Mouse (Mus musculus) A20 (cell line): ENCODE results near the gene Grn.

Source experiments
- DNase-seq: peaks from one replicate; pipeline ENCODE4 v3.0.0-alpha.2; 2011; ENCODE audit warnings: low read depth, low spot score

Grn gene

DNA sequence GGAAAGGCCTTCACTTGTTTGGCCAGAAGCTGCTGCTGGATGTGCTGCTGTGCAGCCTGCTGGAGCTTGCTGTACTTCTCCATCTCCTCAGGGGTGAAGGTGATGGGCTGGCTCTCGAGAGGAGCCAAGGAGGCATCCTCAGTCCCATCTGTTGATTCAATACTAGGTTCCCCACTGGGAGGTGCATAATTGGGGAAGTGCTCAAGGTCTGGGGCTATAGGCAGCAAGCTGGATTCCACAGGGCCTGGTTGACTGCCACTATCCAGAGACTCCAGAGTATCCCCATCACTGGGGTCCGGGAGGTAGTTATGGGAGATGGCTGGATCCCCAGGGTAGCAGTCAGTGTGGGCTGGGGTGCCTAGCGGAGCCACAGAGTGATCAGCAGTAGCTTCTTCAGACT, 48.6 kb downstream of the Grn start:
- DNase-seq, result no peak

DNA sequence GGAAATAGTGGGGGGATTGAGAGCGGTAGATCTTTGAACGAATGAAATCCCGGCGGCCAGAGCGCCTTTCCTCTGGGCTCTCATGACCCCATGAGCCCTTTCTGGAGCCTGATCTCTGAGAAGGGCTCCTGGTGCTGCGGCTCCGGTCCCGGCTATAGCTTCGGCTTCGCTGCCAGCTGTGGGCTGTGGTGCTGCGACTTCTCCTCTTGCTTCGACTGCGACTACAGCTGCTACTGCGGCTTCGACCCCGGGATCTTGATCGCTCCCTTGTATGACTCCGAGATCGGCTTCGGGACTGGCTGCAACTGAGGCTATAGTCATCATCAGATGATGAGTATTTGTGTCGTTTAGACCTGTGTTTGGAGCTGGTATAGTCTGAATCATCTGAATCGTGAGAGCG, 49.5 kb downstream of the Grn start:
- DNase-seq, result no peak

DNA sequence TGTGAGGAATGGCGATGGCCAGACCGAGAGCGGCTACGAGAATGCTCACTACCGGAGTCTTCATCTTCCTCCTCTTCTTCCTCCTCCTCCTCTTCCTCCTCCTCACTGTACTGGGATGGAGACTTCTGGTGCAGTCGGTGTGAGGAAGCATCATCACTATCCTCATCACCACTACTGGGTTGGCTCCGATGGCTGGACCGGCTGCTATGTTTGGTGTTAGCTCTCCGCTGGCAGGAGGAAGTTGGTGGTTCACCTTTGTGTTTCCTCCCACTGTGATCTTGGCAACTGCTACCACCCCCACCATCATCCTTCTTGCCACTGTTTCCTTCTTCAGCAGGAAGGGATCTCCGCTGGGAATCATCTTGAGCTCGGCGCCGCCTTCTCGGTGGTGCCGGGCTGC, 50.0 kb downstream of the Grn start:
- DNase-seq, result no peak

DNA sequence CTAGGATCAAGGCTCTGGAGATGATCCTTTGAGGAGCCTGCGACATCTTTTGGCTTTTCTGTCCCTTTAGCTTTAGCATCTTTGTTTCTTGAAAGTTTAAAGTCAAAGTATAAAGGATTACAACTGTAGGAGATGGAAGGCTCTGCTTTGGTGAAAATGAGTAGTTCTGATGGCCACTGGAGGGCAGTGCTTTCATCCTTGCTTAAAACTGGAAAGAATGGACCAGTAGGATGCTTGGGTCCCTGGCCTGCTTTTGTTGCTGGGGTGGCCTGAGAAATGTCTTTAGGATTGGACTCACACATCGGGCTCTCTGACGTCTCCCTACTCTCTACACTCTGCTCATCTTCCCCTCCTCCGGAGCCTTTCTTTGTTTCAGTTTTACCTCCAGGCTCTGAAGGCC, 50.8 kb downstream of the Grn start:
- DNase-seq, result no peak

DNA sequence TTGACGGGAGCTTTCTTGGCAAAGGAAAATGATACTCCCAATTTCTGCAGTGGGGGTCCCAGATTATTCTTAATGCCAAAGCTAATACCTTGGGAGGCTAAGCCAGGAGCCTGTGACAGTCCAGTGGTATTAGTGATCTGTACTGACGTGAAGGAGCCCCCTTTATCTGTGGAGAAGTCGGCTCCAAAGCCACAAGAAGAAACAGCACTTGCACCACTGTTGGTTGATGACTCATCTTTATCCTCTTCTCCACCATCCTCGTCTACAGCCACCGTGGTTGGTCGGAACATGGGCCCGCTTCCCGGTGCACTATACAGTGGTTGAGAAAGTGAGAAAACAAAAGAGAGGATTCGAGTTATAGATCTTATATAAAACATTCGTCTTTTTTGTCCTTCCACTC, 51.7 kb downstream of the Grn start:
- no peak for DNase-seq
